Mouse (Mus musculus): ENCODE data around the gene Adarb1. TPM values are rescaled to one million over a fixed set of nuclear protein-coding genes. Genes with fewer than 3 reads are reported as not detected.

Gene Adarb1
- polyA plus RNA-seq, 2 experiments: 0.92 to 1.2 TPM

GRCm38 (mm10) chr10:77415867-77416266 lies 2.2 kb downstream of the Adarb1 start:
- DNase-seq (ENCODE audit: low read depth in 3 of 3, low spot score in 3 of 3) (no peak), ATAC-seq (ENCODE audit: insufficient read depth) (no peak)
- H3K4me2 ChIP-seq (ENCODE audit: low read depth): no peak overlapping the region
- peaks cover 28% of the 10 kb centered on the region for H3K27me3 ChIP-seq (ENCODE audit: control insufficient read depth, insufficient read depth, low read length)
- TF ChIP-seq CTCF (IDR thresholded peaks at IDR 0.05; ENCODE audit: low read depth): no peak
- no peak for TF ChIP-seq EP300 (IDR thresholded peaks at IDR 0.05; ENCODE audit: low read depth)
- no peaks in the 10 kb centered on the region for H3K36me3 ChIP-seq (replicated peaks; ENCODE audit: control insufficient read depth, insufficient read depth, low read depth)
- WGBS (ENCODE audit: insufficient replicate concordance): 74% methylated on average over 5 of the region's 5 CpGs
- H3K9me3 ChIP-seq (ENCODE audit: control insufficient read depth, low read length): no peaks in the 10 kb centered on the region
- peaks cover 2 to 3% of the 10 kb centered on the region in 2 experiments; a peak in 3 of 4 replicates for H3K4me1 ChIP-seq (replicated peaks; ENCODE audit: control insufficient read depth in 2 of 2, insufficient read depth in 2 of 2, low read length in 1 of 2)
- H3K9ac ChIP-seq (replicated peaks): no peak overlapping the region
- no peak overlapping the region for H3K4me3 ChIP-seq (ENCODE audit: insufficient read depth in 1 of 2, low read depth in 2 of 2, low read length in 2 of 2)
- H3K27ac ChIP-seq: no peak overlapping the region

GRCm38 (mm10) chr10:77413791-77414190 lies 4.3 kb downstream of the Adarb1 start:
- H3K36me3 ChIP-seq (replicated peaks; ENCODE audit: control insufficient read depth, insufficient read depth, low read depth): no peaks in the 10 kb centered on the region
- H3K9me3 ChIP-seq (ENCODE audit: control insufficient read depth, low read length): no peaks in the 10 kb centered on the region
- peaks cover 2 to 3% of the 10 kb centered on the region in 2 experiments; a peak in 3 of 4 replicates for H3K4me1 ChIP-seq (replicated peaks; ENCODE audit: control insufficient read depth in 2 of 2, insufficient read depth in 2 of 2, low read length in 1 of 2)
- ATAC-seq (ENCODE audit: insufficient read depth) (no peak), DNase-seq (ENCODE audit: low read depth in 3 of 3, low spot score in 3 of 3) (no peak)
- H3K27me3 ChIP-seq (ENCODE audit: control insufficient read depth, insufficient read depth, low read length): peaks cover 28% of the 10 kb centered on the region
- no peak overlapping the region for H3K9ac ChIP-seq (replicated peaks)
- H3K27ac ChIP-seq: no peak overlapping the region
- no peak overlapping the region for H3K4me3 ChIP-seq (ENCODE audit: insufficient read depth in 1 of 2, low read depth in 2 of 2, low read length in 2 of 2)
- H3K4me2 ChIP-seq (ENCODE audit: low read depth): no peak overlapping the region
- 48% methylated on average over 2 of the region's 2 CpGs for WGBS (ENCODE audit: insufficient replicate concordance)
- TF ChIP-seq EP300 (IDR thresholded peaks at IDR 0.05; ENCODE audit: low read depth) (no peak), CTCF (IDR thresholded peaks at IDR 0.05; ENCODE audit: low read depth) (no peak)

- no peaks in the 10 kb centered on the region for H3K9me3 ChIP-seq (ENCODE audit: control insufficient read depth, low read length)
- H3K27me3 ChIP-seq (ENCODE audit: control insufficient read depth, insufficient read depth, low read length): no peaks in the 10 kb centered on the region
- 37% methylated on average over 2 of the region's 2 CpGs for WGBS (ENCODE audit: insufficient replicate concordance)
- ATAC-seq (ENCODE audit: insufficient read depth): no peak
- H3K4me2 ChIP-seq (ENCODE audit: low read depth): no peak overlapping the region
- H3K4me3 ChIP-seq (ENCODE audit: insufficient read depth in 1 of 2, low read depth in 2 of 2, low read length in 2 of 2): no peak overlapping the region
- H3K27ac ChIP-seq: no peak overlapping the region
- TF ChIP-seq CTCF (IDR thresholded peaks at IDR 0.05; ENCODE audit: low read depth) (no peak), EP300 (IDR thresholded peaks at IDR 0.05; ENCODE audit: low read depth) (no peak)
- no peak for DNase-seq (ENCODE audit: low read depth in 3 of 3, low spot score in 3 of 3)
- H3K4me1 ChIP-seq (replicated peaks; ENCODE audit: control insufficient read depth in 2 of 2, insufficient read depth in 2 of 2, low read length in 1 of 2): no peaks in the 10 kb centered on the region
- H3K9ac ChIP-seq (replicated peaks): no peak overlapping the region
- no peaks in the 10 kb centered on the region for H3K36me3 ChIP-seq (replicated peaks; ENCODE audit: control insufficient read depth, insufficient read depth, low read depth)
These were observed 8.9 kb downstream of the Adarb1 start for GRCm38 (mm10) chr10:77409154-77409553.

GRCm38 (mm10) chr10:77408241-77408640 lies 9.8 kb downstream of the Adarb1 start:
- TF ChIP-seq EP300 (IDR thresholded peaks at IDR 0.05; ENCODE audit: low read depth): no peak
- TF ChIP-seq CTCF (IDR thresholded peaks at IDR 0.05; ENCODE audit: low read depth): no peak
- Histone ChIP-seq H3K27ac (no peak overlapping the region), H3K4me2 (ENCODE audit: low read depth) (no peak overlapping the region), H3K27me3 (ENCODE audit: control insufficient read depth, insufficient read depth, low read length) (no peaks in the 10 kb centered on the region), H3K36me3 (replicated peaks; ENCODE audit: control insufficient read depth, insufficient read depth, low read depth) (no peaks in the 10 kb centered on the region), H3K4me1 (replicated peaks; ENCODE audit: control insufficient read depth in 2 of 2, insufficient read depth in 2 of 2, low read length in 1 of 2) (no peaks in the 10 kb centered on the region), H3K9ac (replicated peaks) (no peak overlapping the region), H3K9me3 (ENCODE audit: control insufficient read depth, low read length) (no peaks in the 10 kb centered on the region), H3K4me3 (ENCODE audit: insufficient read depth in 1 of 2, low read depth in 2 of 2, low read length in 2 of 2) (no peak overlapping the region)
- ATAC-seq (ENCODE audit: insufficient read depth): no peak
- no peak for DNase-seq (ENCODE audit: low read depth in 3 of 3, low spot score in 3 of 3)
- WGBS (ENCODE audit: insufficient replicate concordance): 61% methylated on average over 9 of the region's 9 CpGs

GRCm38 (mm10) chr10:77406486-77406885 lies 11.6 kb downstream of the Adarb1 start:
- Histone ChIP-seq H3K27me3 (ENCODE audit: control insufficient read depth, insufficient read depth, low read length) (no peaks in the 10 kb centered on the region), H3K9ac (replicated peaks) (no peak overlapping the region), H3K4me2 (ENCODE audit: low read depth) (no peak overlapping the region), H3K4me3 (ENCODE audit: insufficient read depth in 1 of 2, low read depth in 2 of 2, low read length in 2 of 2) (no peak overlapping the region), H3K36me3 (replicated peaks; ENCODE audit: control insufficient read depth, insufficient read depth, low read depth) (no peaks in the 10 kb centered on the region), H3K4me1 (replicated peaks; ENCODE audit: control insufficient read depth in 2 of 2, insufficient read depth in 2 of 2, low read length in 1 of 2) (no peaks in the 10 kb centered on the region), H3K9me3 (ENCODE audit: control insufficient read depth, low read length) (no peaks in the 10 kb centered on the region), H3K27ac (no peak overlapping the region)
- WGBS (ENCODE audit: insufficient replicate concordance): 56% methylated on average over 6 of the region's 6 CpGs
- ATAC-seq (ENCODE audit: insufficient read depth) (no peak), DNase-seq (ENCODE audit: low read depth in 3 of 3, low spot score in 3 of 3) (no peak)
- TF ChIP-seq EP300 (IDR thresholded peaks at IDR 0.05; ENCODE audit: low read depth): no peak
- TF ChIP-seq CTCF (IDR thresholded peaks at IDR 0.05; ENCODE audit: low read depth): no peak

Data from liver, embryonic 14.5 days (tissue).